Mouse (Mus musculus): ENCODE data around the gene Gm13278.
"Not testable (repeated sequence)": the region's sequence is repeated elsewhere in the genome, so short reads cannot be mapped to it uniquely, and the experiment has no call there.

Gm13278 gene

GRCm38 (mm10) chr4:88793936-88794675, 2.8 kb downstream of the Gm13278 start, which contains the start of gene Gm13275:
Gene Gm13275, plus strand, starts transcription at chr4:88794487.
- DNase-seq = peak; percentile 77

- DNase-seq = not testable (repeated sequence)
Measured at GRCm38 (mm10) chr4:88797097-88797496, 5.7 kb downstream of the Gm13278 start, which contains the start of gene Gm13279. Gene Gm13279, plus strand, starts transcription at chr4:88797397.

GRCm38 (mm10) chr4:88799365-88799764, 8.0 kb downstream of the Gm13278 start, which contains the start of gene Gm13285:
Gene Gm13285, plus strand, starts transcription at chr4:88799665.
- not testable (repeated sequence) for DNase-seq

DNA sequence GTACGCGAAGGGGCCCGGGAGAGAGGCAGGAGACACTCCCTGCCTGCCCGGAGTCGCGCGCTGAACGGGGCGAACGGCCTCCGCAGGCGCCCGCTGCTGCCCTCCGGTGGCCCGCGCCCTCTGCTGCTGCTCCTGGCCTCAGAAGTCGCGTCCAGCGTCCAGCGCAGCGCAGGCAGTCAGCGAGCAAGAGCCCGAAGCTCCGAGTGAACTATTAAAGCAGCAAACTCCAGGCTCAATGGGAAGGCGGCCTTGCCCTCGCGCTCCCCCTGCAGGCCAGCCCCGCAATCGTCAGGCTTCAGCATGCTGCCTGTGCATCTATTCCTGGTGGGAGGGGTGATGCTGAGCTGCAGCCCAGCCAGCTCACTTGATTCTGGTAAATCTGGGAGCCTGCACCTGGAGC, 11.6 kb downstream of the Gm13278 start, which contains the start of gene Gm13287:
Gene Gm13287 (plus strand): TSS at position 301 of the 400 bp plus-strand sequence.
- DNase-seq = not testable (repeated sequence)

DNA sequence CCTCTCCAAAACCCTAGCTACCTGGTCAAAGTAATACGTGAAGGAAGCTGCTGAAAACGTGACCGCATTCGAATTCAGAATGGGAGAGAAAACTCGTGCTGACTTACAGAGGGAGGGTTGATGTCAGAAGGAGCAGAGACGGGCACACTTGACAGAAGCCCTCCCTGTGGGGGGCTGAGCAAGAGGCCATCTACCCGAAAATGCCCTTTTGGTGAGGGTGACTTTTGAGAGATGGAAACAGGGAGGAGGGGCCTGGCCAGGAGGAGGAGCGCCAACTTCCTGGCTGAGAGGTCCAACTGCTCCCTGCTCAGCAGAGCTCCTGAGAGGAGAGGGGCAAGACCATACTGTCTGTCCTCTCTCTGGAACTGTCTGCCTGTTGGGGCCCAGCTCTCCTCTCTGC, 13.9 kb downstream of the Gm13278 start, which contains the start of gene Gm13288:
Gene Gm13288 (plus strand): TSS at position 301 of the 400 bp plus-strand sequence.
- DNase-seq = not testable (repeated sequence)

- peak; percentile 52 for DNase-seq
Measured at GRCm38 (mm10) chr4:88805761-88806160, 14.4 kb downstream of the Gm13278 start.

GRCm38 (mm10) chr4:88815928-88816327, 24.6 kb downstream of the Gm13278 start, which contains the start of gene Ifna7:
Gene Ifna7, plus strand, starts transcription at chr4:88816228.
- no peak for DNase-seq

GRCm38 (mm10) chr4:88819659-88820058, 28.3 kb downstream of the Gm13278 start, which contains the start of gene Ifna11:
Gene Ifna11, plus strand, starts transcription at chr4:88819959.
- no peak for DNase-seq

GRCm38 (mm10) chr4:88822995-88823394, 31.6 kb downstream of the Gm13278 start:
- DNase-seq = no peak

- not testable (repeated sequence) for DNase-seq
Measured at GRCm38 (mm10) chr4:88827116-88827515, 35.8 kb downstream of the Gm13278 start, which contains the start of gene Ifna6. Gene Ifna6, plus strand, starts transcription at chr4:88827416.

DNA sequence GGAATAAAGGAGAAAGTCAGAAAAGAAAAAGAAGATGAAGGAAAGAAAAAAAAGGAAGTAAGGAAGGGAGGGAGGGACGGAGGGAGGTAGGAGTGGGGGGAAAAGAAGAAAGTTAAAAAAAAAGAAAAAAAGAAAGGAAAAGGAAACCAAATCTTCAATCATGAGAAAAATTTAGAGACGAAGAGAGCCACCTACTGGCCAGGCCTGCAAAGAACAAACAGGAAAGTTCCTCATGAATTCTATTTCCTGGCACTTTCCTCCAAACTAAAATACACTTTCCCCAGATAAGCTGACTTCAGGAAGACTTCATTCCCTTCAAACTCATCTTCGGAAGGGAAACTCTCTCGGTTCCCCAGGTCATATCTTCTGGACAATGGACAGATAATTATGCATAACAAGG, 39.2 kb downstream of the Gm13278 start:
- DNase-seq = peak; percentile 3

- DNase-seq = not testable (repeated sequence)
Measured at GRCm38 (mm10) chr4:88835225-88835624, 43.9 kb downstream of the Gm13278 start, which contains the start of gene Ifna5. Gene Ifna5, plus strand, starts transcription at chr4:88835525.

GRCm38 (mm10) chr4:88838828-88839227, 47.5 kb downstream of the Gm13278 start:
- DNase-seq = no peak

DNA sequence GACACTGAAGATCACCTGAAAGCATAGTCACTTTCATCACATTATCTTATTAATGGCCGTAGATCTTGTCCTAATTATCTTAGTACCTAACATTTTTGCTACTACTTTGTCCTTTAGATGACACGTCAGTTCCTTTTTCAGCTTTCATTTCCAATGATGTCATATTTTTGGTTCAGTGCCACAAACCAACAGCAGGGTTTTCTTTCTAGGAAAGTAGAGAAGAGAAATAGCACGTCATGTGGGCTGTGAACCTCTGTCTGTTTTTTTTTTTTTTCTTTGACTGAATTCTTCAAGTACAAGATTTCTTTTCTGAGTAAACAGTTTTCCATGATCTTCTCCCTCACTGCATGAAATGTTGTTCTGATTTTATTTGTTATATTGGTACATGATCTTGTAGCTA, 48.7 kb downstream of the Gm13278 start:
- DNase-seq = no peak

- DNase-seq = no peak
Measured at GRCm38 (mm10) chr4:88841438-88841911, 50.1 kb downstream of the Gm13278 start, which contains the start of gene Ifna4. Gene Ifna4, plus strand, starts transcription at chr4:88841861.

Measured in kidney, adult 11 months (tissue).